Mouse (Mus musculus) testis, adult 2 months (tissue): Measurements from ENCODE around the gene Nploc4. TPM values are rescaled to one million over a fixed set of nuclear protein-coding genes. Genes with fewer than 3 reads are reported as not detected.

Experiments
- H3K27ac ChIP-seq: fragments of 200-500 bp; 2 replicates; pipeline ENCODE4 v1.5.1; 2012; ENCODE audit warnings: low read depth, low read length; ENCODE audit not compliant: control insufficient read depth, insufficient read depth
- H3K27me3 ChIP-seq: fragments of 200-500 bp; 2 replicates; pipeline ENCODE4 v1.6.1; 2012; ENCODE audit warnings: mild to moderate bottlenecking, low read length, moderate library complexity; ENCODE audit not compliant: control insufficient read depth, insufficient read depth
- H3K36me3 ChIP-seq: fragments of 200-500 bp; 2 replicates; pipeline ENCODE4 v1.6.1; 2012; ENCODE audit warnings: mild to moderate bottlenecking, low read length; ENCODE audit not compliant: control insufficient read depth, insufficient read depth
- H3K4me1 ChIP-seq: fragments of 200-500 bp; 2 replicates; pipeline ENCODE4 v1.6.1; 2012; ENCODE audit warnings: low read length; ENCODE audit not compliant: control insufficient read depth, insufficient read depth
- H3K4me3 ChIP-seq: fragments of 200-500 bp; 2 replicates; pipeline ENCODE4 v1.5.1; 2012; ENCODE audit warnings: low read depth, mild to moderate bottlenecking, low read length, moderate library complexity, mixed read lengths; ENCODE audit not compliant: control insufficient read depth
- CTCF ChIP-seq: fragments of 200-500 bp; IDR thresholded peaks from 2 replicates; pipeline ENCODE4 v1.5.1; 2012; ENCODE audit warnings: low read depth, mild to moderate bottlenecking, inconsistent platforms, low read length, moderate library complexity; ENCODE audit not compliant: control insufficient read depth, insufficient read depth, insufficient replicate concordance
- POLR2A ChIP-seq: fragments of 200-500 bp; IDR thresholded peaks from 2 replicates; pipeline ENCODE4 v1.6.1; 2012; ENCODE audit warnings: low read depth, mild to moderate bottlenecking, inconsistent platforms, low read length, moderate library complexity; ENCODE audit not compliant: control insufficient read depth
- polyA plus RNA-seq: library from polyadenylated mRNA; depleted of rRNA; stranded (reverse); fragments of >200 nt; gene quantifications from 2 replicates; pipeline ENCODE4 v1.2.3, GENCODE M21; 2012

Gene Nploc4
- polyA plus RNA-seq, 1 experiment, result 75.8 TPM

- no peak overlapping the region for H3K4me3 ChIP-seq
- no peak overlapping the region for H3K27ac ChIP-seq
- no peaks in the 10 kb centered on the region for H3K27me3 ChIP-seq
- no peak for TF ChIP-seq CTCF
- TF ChIP-seq POLR2A, result no peak
- H3K4me1 ChIP-seq, result no peaks in the 10 kb centered on the region
- H3K36me3 ChIP-seq, result no peaks in the 10 kb centered on the region; the same call in 1 of the 2 replicates
These were observed 71.0 kb downstream of the Nploc4 start for GRCm38 (mm10) chr11:120366443-120367027.

- H3K4me3 ChIP-seq, result no peak overlapping the region
- H3K27ac ChIP-seq, result no peak overlapping the region
- no peaks in the 10 kb centered on the region for H3K27me3 ChIP-seq
- H3K36me3 ChIP-seq, result no peaks in the 10 kb centered on the region
- no peaks in the 10 kb centered on the region for H3K4me1 ChIP-seq
- no peak for TF ChIP-seq CTCF
- TF ChIP-seq POLR2A, result no peak
These were observed 74.6 kb downstream of the Nploc4 start for GRCm38 (mm10) chr11:120362891-120363290.

DNA sequence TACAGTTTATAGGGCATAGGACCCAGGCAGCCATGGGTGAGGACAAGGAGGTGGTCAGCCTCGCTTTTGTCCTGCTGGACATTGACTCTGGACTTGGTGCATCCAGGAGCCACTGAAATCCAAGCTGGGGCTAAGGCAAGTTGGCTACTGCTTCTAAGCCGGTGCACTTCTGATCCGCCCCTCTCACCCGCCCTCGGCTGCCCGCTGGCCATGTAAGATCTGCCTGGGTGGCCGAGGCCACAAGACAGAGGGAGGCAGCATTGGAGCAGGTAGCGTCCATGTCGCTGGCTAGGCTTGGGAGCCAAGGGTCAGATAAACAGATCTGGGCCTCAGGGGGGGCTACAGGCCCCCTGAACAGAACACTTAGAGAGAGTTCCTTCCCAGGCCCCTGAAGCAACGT is 76.2 kb downstream of the Nploc4 start, which contains the start of gene Fscn2:
Gene Fscn2, plus strand, starts transcription at position 240 of the 400 bp plus-strand sequence.
- no peak for TF ChIP-seq CTCF
- no peak for TF ChIP-seq POLR2A
- H3K36me3 ChIP-seq, result no peaks in the 10 kb centered on the region
- no peaks in the 10 kb centered on the region for H3K27me3 ChIP-seq
- no peak within 1 kb of the TSS for H3K27ac ChIP-seq
- no peaks in the 10 kb centered on the region; the same call in 1 of the 2 replicates for H3K4me1 ChIP-seq
- H3K4me3 ChIP-seq, result no peak within 1 kb of the TSS

DNA sequence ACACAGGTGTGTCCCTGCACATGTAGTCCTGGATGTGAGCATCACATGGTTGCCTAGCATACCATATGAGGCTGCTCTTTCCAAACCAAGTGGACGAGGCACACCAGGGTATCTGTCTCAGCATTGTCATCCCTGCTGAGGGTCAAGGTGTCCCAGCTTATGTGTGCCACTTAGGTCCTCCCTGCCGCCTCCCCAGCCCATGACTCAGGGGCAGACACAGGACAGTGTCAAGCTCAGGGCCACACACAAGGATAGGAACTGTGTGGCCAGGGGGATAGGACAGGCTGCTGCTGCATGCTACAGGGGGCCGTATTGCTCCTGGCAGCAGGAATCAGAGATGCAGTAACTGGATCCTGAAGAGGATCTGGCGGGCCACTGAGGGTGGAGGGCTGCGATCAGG is 76.8 kb downstream of the Nploc4 start:
- TF ChIP-seq POLR2A (no peak), CTCF (no peak)
- H3K36me3 ChIP-seq, result no peaks in the 10 kb centered on the region
- H3K27me3 ChIP-seq, result no peaks in the 10 kb centered on the region
- H3K4me3 ChIP-seq, result no peak overlapping the region
- H3K27ac ChIP-seq, result no peak overlapping the region
- H3K4me1 ChIP-seq, result no peaks in the 10 kb centered on the region; the same call in 1 of the 2 replicates

DNA sequence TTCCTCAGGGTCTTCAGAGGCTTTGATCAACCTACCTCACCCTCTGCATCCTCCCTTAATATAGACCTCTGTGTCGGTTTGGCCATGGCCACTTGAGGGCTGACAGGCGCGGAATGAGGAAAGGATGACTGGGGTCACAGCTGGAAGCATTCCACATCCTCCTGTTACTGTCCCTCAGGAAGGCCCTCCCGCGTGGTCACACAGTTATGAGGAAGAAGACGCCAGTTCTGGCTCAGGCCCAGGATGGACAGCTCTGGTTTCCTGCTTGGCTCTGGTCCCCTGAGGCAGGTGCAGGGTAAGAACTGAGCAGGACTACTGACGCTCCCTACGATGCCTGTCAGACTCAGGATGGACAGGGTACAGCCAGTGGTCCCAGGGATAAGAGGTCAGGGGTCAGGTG is 77.4 kb downstream of the Nploc4 start:
- Histone ChIP-seq H3K4me3 (no peak overlapping the region), H3K27me3 (no peaks in the 10 kb centered on the region), H3K36me3 (no peaks in the 10 kb centered on the region), H3K27ac (no peak overlapping the region), H3K4me1 (no peaks in the 10 kb centered on the region; the same call in 1 of the 2 replicates)
- no peak for TF ChIP-seq CTCF
- TF ChIP-seq POLR2A, result no peak

DNA sequence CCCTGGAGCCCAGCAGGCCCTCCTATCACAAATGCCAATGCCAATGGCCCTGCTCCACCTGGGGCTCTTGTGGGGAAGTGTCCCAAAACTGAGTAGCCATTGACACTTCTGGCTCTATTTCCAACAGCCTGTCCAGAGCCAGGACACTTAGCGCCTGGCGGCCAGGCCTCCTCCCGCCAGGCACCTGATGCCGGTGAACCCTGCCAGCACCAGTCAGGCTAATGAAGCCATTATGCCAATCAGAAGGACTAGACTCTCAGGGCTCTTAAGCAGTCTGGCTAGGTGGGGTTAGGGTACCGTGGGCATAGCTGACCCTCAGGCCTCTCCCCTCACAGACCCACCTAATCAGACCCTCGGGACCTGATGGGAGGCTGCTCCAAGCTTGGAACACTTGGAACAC is 78.1 kb downstream of the Nploc4 start:
- Histone ChIP-seq H3K4me3 (no peak overlapping the region), H3K36me3 (no peaks in the 10 kb centered on the region), H3K27ac (no peak overlapping the region), H3K4me1 (no peaks in the 10 kb centered on the region; the same call in 1 of the 2 replicates), H3K27me3 (no peaks in the 10 kb centered on the region)
- TF ChIP-seq CTCF (no peak), POLR2A (no peak)

DNA sequence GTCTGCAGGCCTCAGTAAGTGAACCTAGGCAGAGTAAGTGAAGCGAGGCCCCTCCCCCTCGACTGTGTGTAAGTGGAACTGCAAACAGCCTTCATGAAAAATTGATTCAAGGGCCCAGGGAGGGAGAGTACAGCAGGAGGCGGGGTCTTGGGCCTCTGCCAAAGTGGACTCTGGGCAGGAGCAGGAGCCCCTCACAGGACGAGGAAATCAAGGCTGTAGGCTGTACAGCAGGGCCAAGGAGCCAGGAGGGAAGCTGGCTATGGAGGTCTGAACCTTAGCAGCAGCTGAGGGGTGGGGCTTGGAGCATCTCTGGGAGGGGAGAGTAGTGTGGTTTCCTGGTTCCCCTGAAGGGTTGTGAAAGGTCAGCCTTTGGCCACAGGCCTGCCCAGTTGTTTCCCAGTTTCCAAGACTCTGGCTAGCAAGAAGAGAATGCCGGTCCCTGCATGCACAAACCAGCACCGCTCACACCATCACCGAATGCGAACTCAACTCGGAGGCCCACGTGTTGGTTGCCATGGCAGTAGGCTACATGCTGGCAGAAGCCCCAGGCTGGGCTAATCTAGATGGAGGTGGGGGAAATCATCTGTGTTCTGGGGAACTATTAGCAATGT is 79.6 kb downstream of the Nploc4 start:
- TF ChIP-seq POLR2A (no peak), CTCF (no peak)
- no peaks in the 10 kb centered on the region for H3K27me3 ChIP-seq
- H3K27ac ChIP-seq, result no peak overlapping the region
- H3K36me3 ChIP-seq, result no peaks in the 10 kb centered on the region
- peaks cover 10% of the 10 kb centered on the region for H3K4me1 ChIP-seq
- no peak overlapping the region for H3K4me3 ChIP-seq

DNA sequence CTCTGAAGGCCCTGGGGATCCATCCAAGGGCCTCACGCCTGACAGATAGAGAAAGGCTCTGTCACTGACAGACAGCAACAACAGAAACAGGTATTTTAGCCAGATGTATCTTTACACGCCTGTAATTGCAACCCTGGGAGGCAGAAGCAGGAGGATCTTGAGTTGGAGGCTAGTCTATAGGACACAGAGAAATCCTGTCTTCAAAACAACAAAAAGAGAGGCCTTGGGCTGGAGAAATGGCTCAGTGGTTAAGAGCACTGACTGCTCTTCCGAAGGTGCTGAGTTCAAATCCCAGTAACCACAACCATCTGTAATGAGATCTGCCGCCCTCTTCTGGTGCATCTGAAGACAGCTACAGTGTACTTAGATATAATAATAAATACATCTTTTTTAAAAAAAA is 80.6 kb downstream of the Nploc4 start:
- no peaks in the 10 kb centered on the region for H3K27me3 ChIP-seq
- no peaks in the 10 kb centered on the region for H3K36me3 ChIP-seq
- no peak for TF ChIP-seq POLR2A
- no peak for TF ChIP-seq CTCF
- H3K4me1 ChIP-seq, result peaks cover 12% of the 10 kb centered on the region
- H3K27ac ChIP-seq, result no peak overlapping the region
- H3K4me3 ChIP-seq, result no peak overlapping the region
